Mouse (Mus musculus) bone marrow macrophage, adult 2 months (primary cell): ENCODE results near the gene Efcab12.

Experiments used
- CTCF ChIP-seq: IDR thresholded peaks from 2 replicates; pipeline ENCODE4 v1.5.1; 2012; ENCODE audit warnings: low read depth, mild to moderate bottlenecking, low read length, moderate library complexity
- POLR2A ChIP-seq: IDR thresholded peaks from 2 replicates; pipeline ENCODE4 v1.6.1; 2012; ENCODE audit warnings: mild to moderate bottlenecking, low read depth, low read length, borderline replicate concordance

DNA sequence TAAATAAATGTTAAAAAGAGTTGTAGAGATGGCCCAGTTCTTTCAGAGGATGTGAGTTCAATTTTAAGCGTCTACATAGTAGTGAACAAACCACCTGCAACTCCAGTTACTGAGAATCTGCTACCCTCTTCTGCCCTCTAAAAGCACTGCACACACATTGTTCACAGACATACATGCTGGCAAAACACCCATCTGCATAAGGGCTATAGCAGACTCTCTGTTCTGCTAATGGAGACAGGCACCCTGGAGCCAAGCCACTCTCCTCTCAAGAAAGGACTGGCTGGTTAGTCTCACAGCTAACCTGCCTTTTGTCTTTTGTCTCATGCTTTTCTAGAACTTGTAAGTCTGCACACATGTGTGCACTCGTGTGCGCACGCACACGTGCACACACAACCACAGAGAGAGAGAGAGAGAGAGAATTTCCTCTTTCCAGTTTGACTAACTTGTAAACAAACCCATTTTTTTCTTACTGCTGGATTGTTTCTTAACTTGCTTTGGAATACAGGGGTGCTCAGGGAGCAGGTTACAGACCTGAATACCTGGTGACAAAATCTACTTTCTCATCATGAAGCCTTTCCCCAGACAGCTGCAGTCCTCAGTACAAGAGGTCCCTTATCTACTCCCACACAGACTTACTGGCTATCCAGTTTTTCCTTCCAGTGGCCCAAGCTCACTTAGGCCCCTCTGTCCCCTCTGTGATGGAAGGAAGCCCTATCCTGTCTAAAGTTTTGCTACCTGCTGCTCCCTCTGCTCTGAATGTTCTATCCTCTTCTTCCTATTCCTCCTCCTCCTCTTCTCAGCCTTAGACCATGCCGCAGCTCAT, 7.2 kb downstream of the Efcab12 start:
- TF ChIP-seq POLR2A (no peak), CTCF (no peak)
